Mouse (Mus musculus): Measurements from ENCODE around the gene Ric1.
"Not testable (repeated sequence)": the region's sequence is repeated elsewhere in the genome, so short reads cannot be mapped to it uniquely, and the experiment has no call there.

Gene Ric1

DNA sequence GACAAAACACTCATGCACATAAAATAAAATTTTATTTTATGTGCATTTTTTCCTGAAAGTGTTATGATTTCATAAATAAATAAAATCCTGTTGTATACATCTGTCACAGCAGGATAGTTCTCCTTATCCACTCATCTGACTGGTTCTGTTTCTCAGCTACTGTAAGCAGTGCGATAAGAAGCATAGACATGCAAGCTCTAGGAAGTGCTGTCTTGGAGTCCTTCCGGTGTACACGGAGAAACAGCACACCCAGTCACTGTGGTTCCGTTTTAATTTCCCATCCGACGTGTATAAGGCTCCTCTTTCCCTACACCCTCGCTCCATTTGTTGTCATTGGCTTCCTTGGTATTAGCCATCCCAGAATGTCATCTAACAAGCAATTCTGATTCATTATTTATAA is 24.2 kb upstream of the Ric1 start:
- no peak for DNase-seq (ENCODE audit: low read depth)

DNA sequence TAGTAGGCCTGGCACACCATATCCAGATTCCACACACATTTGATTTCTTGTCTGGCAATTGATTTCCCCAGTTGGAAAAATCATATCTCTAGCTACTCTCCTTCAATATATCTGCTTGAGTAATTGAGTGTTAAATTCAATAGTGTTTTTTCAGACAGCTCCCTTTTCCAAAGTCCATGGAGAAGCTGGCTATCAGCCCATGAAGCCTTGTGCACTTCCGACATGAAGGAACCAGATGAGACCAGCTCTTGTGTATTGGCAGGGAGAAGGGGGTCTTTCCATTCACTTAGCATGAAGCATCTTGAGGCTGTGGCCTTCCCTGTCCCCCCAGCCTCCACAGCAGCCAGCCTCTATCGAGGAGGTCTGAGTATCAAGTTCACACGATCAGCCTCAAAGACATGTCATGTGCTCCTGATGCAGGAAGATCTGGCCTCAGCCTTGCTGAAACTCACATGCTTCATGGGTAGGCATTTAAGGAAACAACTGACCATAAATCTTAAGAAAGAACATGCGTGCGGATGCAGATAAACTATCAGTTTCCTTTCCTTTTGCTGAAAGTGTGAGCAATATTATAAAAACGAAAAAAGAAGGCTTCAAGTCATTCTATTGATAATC is 23.1 kb upstream of the Ric1 start:
- DNase-seq (ENCODE audit: low read depth), result no peak

- DNase-seq (ENCODE audit: low read depth), result no peak
Measured at GRCm38 (mm10) chr19:29500333-29500732, 21.7 kb upstream of the Ric1 start.

DNA sequence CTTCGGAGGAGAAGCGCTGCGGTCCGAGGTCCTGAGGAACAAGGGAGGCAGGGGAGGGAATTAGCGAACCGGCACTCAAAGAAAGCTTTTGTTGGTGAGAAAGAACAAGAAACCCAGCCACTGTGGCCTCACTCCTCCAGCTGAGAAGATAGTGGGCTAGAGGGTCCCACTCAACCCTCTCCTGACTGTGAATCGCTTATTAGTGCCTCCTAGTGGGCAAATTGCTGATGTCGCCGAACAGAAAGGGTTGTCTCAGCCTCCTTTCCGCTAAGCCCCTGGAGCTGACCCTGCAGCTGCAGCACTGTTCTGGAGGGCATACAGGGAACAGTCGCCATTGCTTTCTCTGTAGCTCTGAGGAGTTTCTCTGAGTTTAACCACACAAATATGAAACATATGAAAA is 21.0 kb upstream of the Ric1 start:
- DNase-seq (ENCODE audit: low read depth), result no peak

DNA sequence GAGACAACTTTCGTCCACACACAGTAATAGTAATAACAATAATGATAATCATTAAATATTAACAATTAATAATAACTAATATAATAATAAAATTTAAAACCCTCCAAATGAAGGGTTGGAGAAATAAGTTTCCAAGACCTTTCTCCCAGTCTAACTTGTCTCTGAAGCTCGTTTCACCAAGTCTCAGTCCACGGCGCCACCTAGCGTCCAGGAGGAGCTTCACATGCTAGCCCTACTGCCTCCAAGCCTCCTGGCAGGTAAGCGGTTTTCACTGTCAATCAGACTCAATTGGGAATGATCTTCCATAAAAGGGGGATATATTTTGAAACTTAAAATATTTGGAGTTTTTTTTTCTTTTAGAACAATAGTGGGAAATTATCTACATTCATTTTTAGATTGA is 20.6 kb upstream of the Ric1 start:
- no peak for DNase-seq (ENCODE audit: low read depth)

- DNase-seq (ENCODE audit: low read depth), result no peak
Measured at GRCm38 (mm10) chr19:29504131-29504530, 18.0 kb upstream of the Ric1 start.

- no peak for DNase-seq (ENCODE audit: low read depth)
Measured at GRCm38 (mm10) chr19:29505617-29506016, 16.5 kb upstream of the Ric1 start.

DNA sequence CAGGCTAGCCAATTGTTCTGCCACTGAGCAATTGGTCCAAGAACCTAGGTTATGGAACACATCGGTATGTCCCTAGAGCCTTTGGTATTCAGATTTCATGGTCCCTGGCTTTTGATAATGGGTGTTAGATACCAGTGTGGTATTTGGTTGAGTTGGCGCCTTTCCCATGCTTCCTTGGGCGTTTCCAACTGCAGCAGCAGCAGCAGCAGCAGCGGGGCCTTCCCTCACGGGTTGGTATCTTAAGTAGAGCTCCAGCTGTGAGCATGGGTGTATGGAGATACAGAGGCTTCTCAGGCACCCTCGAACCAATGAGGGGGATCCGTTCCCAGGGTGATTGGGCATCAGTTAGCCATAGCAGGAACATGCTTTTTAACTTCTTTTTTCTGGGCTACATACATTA is 13.9 kb upstream of the Ric1 start:
- no peak for DNase-seq (ENCODE audit: low read depth)

DNA sequence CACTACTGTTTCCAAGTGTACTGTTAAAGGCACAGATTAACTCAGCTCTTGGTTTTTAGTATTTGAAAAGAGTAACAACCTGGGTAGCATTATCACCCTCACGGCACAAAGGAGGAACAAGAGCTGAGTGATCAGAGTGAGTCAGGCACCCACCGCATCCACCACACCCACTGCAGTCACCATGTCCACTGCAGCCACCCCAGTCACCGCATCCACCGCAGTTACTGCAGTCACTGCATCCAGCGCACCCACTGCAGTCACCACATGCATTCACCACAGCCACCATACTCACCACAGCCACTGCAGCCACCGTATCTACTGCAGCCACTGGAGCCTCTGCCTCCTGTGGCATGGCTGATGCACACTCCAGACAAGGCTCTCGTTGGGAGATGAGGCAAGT is 12.2 kb upstream of the Ric1 start:
- no peak for DNase-seq (ENCODE audit: low read depth)

GRCm38 (mm10) chr19:29511826-29512225 is 10.3 kb upstream of the Ric1 start:
- no peak for DNase-seq (ENCODE audit: low read depth)

DNA sequence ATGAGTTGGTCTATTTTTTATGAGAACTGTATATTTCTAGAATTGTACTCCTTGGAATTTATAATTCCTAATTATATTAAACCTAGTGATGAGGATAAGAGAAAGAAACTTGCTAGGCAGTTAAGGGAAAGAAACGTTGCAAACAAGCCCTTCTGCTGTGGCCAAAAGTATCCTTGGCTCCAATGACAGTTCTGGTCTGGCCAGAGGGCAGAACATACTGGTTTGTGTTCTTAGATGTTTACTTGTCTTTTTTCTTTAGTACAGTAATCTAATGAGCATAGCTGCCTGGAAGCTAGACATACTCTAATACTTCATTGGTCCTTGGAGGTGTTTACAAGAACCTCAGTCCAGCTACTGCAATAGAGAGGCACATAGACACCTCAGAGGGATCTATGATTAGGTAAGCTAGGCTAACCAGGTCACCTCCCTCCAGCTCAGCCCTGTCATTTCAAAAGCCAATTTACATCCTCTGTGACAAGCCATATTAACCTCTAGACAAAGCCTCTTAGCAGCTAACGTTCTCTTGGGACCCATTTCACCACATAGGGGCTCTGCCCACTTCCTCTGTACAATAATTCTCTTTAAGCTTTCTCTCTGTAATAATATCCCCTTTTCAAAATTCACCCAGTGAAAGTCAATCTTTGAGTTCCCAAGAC is 8.8 kb upstream of the Ric1 start:
- DNase-seq (ENCODE audit: low read depth), result no peak

DNA sequence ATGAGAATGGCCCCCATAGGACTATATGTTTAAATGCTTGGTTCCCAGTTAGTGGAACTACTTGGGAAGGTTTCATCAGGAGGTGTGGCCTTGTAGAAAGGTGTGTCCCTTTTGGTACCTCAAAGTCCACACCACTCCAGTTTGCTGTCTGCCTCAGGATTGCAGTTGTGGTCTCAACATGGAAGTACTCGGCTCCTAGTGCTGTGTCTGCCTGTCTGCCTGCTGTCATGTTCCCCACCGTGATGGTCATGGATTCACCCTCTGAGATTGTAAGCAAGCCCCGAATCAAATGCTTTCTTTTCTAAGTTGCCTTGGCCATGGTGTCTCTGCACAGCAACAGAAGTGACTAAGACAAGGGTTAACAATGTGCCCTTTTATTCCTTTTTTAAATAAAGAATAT is 8.0 kb upstream of the Ric1 start:
- DNase-seq (ENCODE audit: low read depth), result no peak

DNA sequence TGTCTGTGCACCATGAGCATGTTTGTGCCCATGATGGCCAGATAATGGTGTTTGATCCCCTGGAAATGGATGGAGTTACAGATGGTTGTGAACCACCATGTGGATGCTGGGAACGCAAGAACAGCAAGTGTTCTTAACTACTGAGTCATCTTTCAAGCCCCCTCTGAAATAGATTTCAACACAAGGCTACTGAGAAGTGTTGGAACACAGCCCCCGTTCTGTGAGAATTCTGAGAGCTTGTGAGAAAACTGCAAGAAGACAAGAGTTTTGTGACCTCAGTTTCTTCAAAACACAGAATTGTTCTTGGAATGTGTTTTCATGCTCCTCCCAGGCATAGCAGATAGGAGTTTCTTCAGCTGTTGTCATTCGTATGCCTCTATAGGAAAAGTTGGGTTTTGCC is 6.7 kb upstream of the Ric1 start:
- no peak for DNase-seq (ENCODE audit: low read depth)

DNA sequence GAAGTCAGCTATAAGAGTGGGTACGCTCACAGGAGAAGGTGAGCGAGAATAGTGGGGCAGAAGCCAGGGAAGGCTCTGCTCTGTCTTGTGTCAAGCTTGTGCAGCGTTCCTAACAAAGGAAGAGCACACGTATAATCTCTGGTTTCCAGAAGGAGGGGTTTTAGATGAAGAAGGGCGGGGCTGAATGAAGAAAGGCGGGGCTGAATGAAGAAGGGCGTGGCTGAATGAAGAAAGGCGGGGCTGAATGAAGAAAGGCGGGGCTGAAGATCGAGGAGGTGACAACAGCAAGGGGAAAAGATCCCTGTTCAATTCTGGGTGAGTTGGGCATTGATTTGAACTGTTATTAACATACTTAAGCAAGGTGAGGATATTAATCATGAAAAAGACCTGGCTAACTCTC is 6.1 kb upstream of the Ric1 start:
- no peak for DNase-seq (ENCODE audit: low read depth)

DNA sequence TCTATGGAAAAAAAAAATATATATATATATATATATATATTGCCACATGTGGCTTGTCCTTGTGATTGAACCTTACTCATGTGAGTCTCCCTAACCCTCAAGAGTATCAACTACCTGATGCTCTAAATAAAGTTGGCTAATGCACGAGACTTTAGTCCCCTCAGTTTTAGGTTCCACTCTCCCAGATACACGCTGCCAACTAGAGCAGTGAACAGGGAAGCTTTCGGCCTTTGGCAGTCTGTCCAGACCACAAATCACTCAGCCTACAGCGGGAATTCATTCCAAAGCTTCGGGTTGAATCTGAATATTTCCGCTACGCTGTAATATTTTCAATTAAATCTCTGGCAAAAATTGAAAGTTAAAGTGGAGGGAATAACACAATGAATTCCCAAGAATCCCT is 3.7 kb upstream of the Ric1 start:
- peak; percentile 51 for DNase-seq (ENCODE audit: low read depth)

- DNase-seq (ENCODE audit: low read depth), result no peak
Measured at GRCm38 (mm10) chr19:29518922-29519321, 3.2 kb upstream of the Ric1 start.

- DNase-seq (ENCODE audit: low read depth), result no peak
Measured at GRCm38 (mm10) chr19:29520996-29521560, 1.0 kb upstream of the Ric1 start.

GRCm38 (mm10) chr19:29522445-29523229 is 555 bp downstream of the Ric1 start:
- no peak for DNase-seq (ENCODE audit: low read depth)

DNA sequence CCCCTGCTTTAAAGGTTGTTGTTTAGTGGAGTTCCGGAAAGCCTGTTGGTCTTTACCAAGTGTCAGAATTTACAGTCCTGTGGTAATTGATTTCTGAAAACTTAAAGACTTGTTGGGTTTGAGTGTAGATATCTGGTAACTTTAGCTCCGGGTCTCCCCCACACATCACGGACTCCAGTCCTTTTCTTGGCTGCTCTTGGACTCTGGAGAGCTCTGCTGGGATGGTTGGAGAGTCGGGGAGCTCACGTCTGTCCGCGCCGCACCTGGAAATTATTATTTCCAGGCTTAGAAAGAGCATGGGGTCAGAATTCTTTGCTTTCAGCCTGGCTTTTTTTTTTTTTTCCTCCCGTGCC is 1.1 kb downstream of the Ric1 start:
- no peak for DNase-seq (ENCODE audit: low read depth)

- no peak for DNase-seq (ENCODE audit: low read depth)
Measured at GRCm38 (mm10) chr19:29523701-29524100, 1.6 kb downstream of the Ric1 start.

DNA sequence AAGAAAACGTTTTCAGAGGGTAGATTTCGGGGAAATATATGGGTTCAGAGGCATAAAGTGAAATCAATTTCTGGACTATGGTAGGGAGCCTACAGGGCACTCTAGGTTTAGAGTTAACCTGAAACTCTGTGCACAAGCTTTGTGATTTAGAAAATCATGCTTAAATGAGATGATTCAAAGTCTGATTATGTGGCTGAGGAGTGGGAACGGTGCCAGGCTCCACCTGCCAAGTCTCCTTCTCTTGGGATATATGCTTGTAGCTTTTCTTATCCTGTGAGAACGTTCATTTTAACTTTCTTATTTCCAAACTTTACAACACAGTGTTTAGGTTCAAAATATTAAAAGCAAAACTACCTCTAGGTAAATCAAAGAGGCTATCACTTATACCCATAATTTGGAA is 2.5 kb downstream of the Ric1 start:
- DNase-seq (ENCODE audit: low read depth), result no peak

- DNase-seq (ENCODE audit: low read depth), result not testable (repeated sequence)
Measured at GRCm38 (mm10) chr19:29525588-29525987, 3.5 kb downstream of the Ric1 start.

DNA sequence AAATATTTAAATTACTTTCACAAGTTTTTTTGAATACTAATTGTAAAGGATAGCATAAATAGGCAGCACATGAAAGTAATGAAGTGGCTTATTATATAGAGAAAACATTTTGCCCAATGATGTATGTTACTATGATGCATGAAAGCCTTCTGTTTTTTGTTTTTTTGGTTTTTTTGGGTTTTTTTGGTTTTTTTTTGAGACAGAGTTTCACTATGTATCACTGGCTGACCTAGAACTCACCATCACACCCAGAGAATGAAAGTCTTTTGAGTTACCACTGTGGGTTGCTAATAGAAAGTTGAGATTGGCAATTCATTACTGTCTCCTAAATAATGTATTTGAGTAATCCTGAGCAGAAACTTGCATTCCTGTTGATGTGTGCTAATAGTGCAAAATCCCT is 4.8 kb downstream of the Ric1 start:
- no peak for DNase-seq (ENCODE audit: low read depth)

All from fibroblast of lung, adult 2 months (primary cell).